Mouse (Mus musculus) MEL (cell line): ENCODE measurements at regions not wholly inside any gene's neighbourhood (a gene's known extent, or its start where the extent isn't known, plus 50 kb on each side); places are given as distances from the start of the nearest gene placed in this dataset.

ENCODE experiments used
- EP300 ChIP-seq, 2 experiments: IDR thresholded peaks; 2 replicates each; pipeline ENCODE4 v1.6.1; 2011; ENCODE audit warnings: improper control_type of control experiment in 2 of 2, low read length in 2 of 2, low read depth in 1 of 2, mild to moderate bottlenecking in 1 of 2
- MAFK ChIP-seq: IDR thresholded peaks from 2 replicates; pipeline ENCODE4 v1.6.1; 2011; ENCODE audit warnings: low read depth, mild to moderate bottlenecking, low read length, improper control_type of control experiment, borderline replicate concordance
- MAZ ChIP-seq: IDR thresholded peaks from 2 replicates; pipeline ENCODE4 v1.6.1; 2012; ENCODE audit warnings: low read depth, mild to moderate bottlenecking, inconsistent platforms, low read length, improper control_type of control experiment

- TF ChIP-seq EP300 (IDR thresholded peaks at IDR 0.05; ENCODE audit: low read depth in 1 of 2, low read length in 2 of 2) = no peak
- no peak for TF ChIP-seq MAZ
- no peak for TF ChIP-seq MAFK
Observed at GRCm38 (mm10) chr16:24326571-24326970, 66.7 kb upstream of the Lpp start.
